Mouse (Mus musculus): ENCODE measurements at regions not wholly inside any gene's neighbourhood (a gene's known extent, or its start where the extent isn't known, plus 50 kb on each side); places are given as distances from the start of the nearest gene placed in this dataset.

DNA sequence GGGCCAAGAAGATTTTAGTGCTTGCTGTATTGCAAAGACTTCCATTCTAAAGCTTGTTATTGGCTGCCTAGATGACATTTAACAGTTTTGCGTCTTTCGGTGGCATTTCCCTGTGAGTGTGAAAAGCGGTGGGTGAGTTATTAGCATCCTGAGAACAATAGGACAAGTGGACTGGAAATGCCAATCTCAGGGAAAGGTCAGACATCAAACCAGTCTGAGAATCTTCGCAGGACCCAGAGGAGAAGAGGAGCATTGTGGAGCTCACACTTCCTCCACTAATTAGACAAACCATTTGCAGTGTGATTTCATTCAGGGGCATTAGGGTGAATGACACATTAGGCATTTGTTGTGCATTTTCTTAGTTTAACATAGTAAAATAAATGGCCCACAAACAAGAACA lies 719.5 kb upstream of the Tmem132c start:
- TF ChIP-seq CTCF (IDR thresholded peaks at IDR 0.05) (no peak), EP300 (IDR thresholded peaks at IDR 0.05) (no peak)
